Mouse (Mus musculus): ENCODE results near the gene Copb1. TPM values are rescaled to one million over a fixed set of nuclear protein-coding genes. Genes with fewer than 3 reads are reported as not detected.

Gene Copb1
- polyA plus RNA-seq (2015; fragmentation: Nextera tagmentation; extraction: Ambion mirVana): 86.2 and 94.2 TPM in 2 replicates

DNA sequence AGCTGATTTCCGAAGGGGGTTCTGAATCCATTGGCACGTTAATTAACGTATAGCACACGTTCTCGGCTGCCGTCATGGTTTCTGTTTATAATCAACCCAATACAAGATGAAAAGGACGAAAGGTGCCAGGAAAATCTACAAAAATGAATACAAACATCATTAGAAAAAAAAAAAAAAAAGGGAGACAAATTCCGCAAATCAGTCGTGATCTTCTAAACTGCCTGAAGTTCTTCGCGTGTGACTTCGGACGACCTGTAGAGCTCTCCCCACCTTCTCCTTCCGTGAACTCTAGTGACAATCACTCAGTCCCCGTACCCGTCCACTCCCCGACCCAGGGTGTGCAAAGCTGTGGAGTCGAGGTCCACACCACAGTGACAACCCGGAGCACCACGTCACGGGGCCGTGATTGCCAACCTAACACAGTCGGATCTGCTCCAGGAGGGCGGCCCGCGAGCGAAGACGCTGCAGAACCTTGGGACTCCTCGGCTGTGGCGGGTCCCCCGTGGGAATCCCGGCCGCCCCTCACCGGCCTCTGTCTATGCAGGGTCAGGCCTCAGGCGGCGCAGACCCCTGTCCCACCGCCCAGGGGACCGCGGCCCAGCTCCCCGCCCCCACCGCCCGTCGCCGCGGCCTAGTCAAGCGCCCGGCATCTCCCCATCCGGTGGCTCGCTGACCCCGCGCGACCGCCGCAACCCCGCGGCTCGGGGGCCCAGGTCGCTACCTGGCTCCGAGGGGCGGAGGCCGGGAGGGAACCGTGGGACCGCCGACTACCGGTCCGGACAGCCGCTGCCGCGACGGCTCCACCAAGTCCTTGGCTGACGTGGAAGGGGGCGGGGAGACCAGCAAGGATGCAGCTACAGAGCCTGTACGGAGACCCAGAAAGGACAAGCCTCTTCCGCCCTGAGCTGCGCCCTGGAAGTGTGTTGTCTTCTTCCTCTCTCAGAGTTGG lies at the start of gene Copb1:
Gene Copb1 (minus strand): TSS at position 827 of the 949 bp plus-strand sequence.
- ATAC-seq: peak; percentile 99
- H3K4me3 ChIP-seq (replicated peaks): peak within 1 kb of the TSS; percentile 95
- H3K36me3 ChIP-seq: peaks cover 22% of the 10 kb centered on the region
- H3K4me2 ChIP-seq (replicated peaks): peak within 1 kb of the TSS; percentile 74
- H3K27ac ChIP-seq: peak within 1 kb of the TSS; percentile 71
- H3K9me3 ChIP-seq: no peaks in the 10 kb centered on the region
- 3% methylated on average over 75 of the region's 75 CpGs for WGBS
- H3K27me3 ChIP-seq: no peaks in the 10 kb centered on the region
- peak within 1 kb of the TSS; percentile 94 for H3K9ac ChIP-seq (replicated peaks)
- H3K4me1 ChIP-seq (replicated peaks): peaks cover 13% of the 10 kb centered on the region

GRCm38 (mm10) chr7:114301293-114301782 lies 46.8 kb upstream of the Copb1 start:
- Histone ChIP-seq H3K9ac (replicated peaks) (no peak overlapping the region), H3K4me1 (replicated peaks) (no peaks in the 10 kb centered on the region), H3K27ac (no peak overlapping the region), H3K36me3 (no peaks in the 10 kb centered on the region), H3K4me3 (replicated peaks) (no peak overlapping the region), H3K9me3 (no peaks in the 10 kb centered on the region), H3K4me2 (replicated peaks) (no peak overlapping the region), H3K27me3 (no peaks in the 10 kb centered on the region)
- no peak for ATAC-seq
- WGBS: 81% methylated on average over 4 of the region's 4 CpGs

GRCm38 (mm10) chr7:114300782-114301181 lies 46.3 kb upstream of the Copb1 start:
- H3K4me3 ChIP-seq (replicated peaks): no peak overlapping the region
- H3K9ac ChIP-seq (replicated peaks): no peak overlapping the region
- no peak overlapping the region for H3K27ac ChIP-seq
- WGBS: 96% methylated on average over 2 of the region's 2 CpGs
- ATAC-seq: no peak
- H3K4me1 ChIP-seq (replicated peaks): no peaks in the 10 kb centered on the region
- no peaks in the 10 kb centered on the region for H3K9me3 ChIP-seq
- no peaks in the 10 kb centered on the region for H3K27me3 ChIP-seq
- no peak overlapping the region for H3K4me2 ChIP-seq (replicated peaks)
- H3K36me3 ChIP-seq: no peaks in the 10 kb centered on the region

DNA sequence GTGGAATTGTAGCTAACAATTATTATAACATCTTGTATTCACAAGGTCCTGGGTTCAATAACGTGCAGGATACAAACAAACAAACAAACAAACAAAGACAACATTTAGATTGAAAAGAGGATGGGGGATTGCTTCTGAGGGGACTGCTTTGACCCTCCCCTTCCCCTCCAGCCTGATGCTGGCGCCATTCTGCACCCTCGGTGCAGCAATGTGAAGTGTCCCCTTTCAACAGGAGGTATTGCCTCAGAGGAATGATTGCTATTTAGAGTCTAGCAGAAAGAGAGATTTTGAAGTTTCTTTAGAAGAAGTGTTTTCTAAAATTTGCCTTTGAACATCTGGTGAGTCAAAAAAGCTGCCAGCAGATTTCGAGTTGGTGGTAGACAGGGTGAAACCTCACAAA lies 44.7 kb upstream of the Copb1 start:
- 74% methylated on average over 4 of the region's 4 CpGs for WGBS
- no peak overlapping the region for H3K9ac ChIP-seq (replicated peaks)
- H3K4me3 ChIP-seq (replicated peaks): no peak overlapping the region
- no peak for ATAC-seq
- no peaks in the 10 kb centered on the region for H3K9me3 ChIP-seq
- no peak overlapping the region for H3K27ac ChIP-seq
- H3K36me3 ChIP-seq: no peaks in the 10 kb centered on the region
- H3K4me2 ChIP-seq (replicated peaks): no peak overlapping the region
- H3K27me3 ChIP-seq: no peaks in the 10 kb centered on the region
- no peaks in the 10 kb centered on the region for H3K4me1 ChIP-seq (replicated peaks)

- Histone ChIP-seq H3K9me3 (no peaks in the 10 kb centered on the region), H3K9ac (replicated peaks) (no peak overlapping the region), H3K27ac (no peak overlapping the region), H3K27me3 (peaks cover 5% of the 10 kb centered on the region; the same call in 1 of the 2 replicates), H3K4me1 (replicated peaks) (peaks cover 12% of the 10 kb centered on the region), H3K4me2 (replicated peaks) (no peak overlapping the region), H3K36me3 (no peaks in the 10 kb centered on the region), H3K4me3 (replicated peaks) (no peak overlapping the region)
- WGBS: 87% methylated on average over 5 of the region's 5 CpGs
- ATAC-seq: no peak
Measured at GRCm38 (mm10) chr7:114294698-114295097, 40.2 kb upstream of the Copb1 start.

GRCm38 (mm10) chr7:114293903-114294302 lies 39.4 kb upstream of the Copb1 start:
- no peak for ATAC-seq
- WGBS: 80% methylated on average over 5 of the region's 5 CpGs

GRCm38 (mm10) chr7:114292501-114292971 lies 38.0 kb upstream of the Copb1 start:
- Histone ChIP-seq H3K4me2 (replicated peaks) (peak overlapping the region; percentile 38), H3K27me3 (peaks cover 5% of the 10 kb centered on the region; the same call in 1 of the 2 replicates), H3K27ac (no peak overlapping the region), H3K9ac (replicated peaks) (0 out of 2 replicates have a peak overlapping the region, but pooled peaks have one; percentile 36), H3K9me3 (no peaks in the 10 kb centered on the region), H3K36me3 (no peaks in the 10 kb centered on the region), H3K4me3 (replicated peaks) (no peak overlapping the region; the same call in 1 of the 2 replicates), H3K4me1 (replicated peaks) (peaks cover 12% of the 10 kb centered on the region)
- no peak for ATAC-seq
- 6% methylated on average over 12 of the region's 12 CpGs for WGBS

More at GRCm38 (mm10) chr7:114293903-114294302, 39.4 kb upstream of the Copb1 start:
- peaks cover 12% of the 10 kb centered on the region for H3K4me1 ChIP-seq (replicated peaks)
- no peak overlapping the region for H3K4me3 ChIP-seq (replicated peaks)
- H3K4me2 ChIP-seq (replicated peaks): no peak overlapping the region
- no peaks in the 10 kb centered on the region for H3K9me3 ChIP-seq
- H3K9ac ChIP-seq (replicated peaks): no peak overlapping the region
- H3K27me3 ChIP-seq: peaks cover 5% of the 10 kb centered on the region; the same call in 1 of the 2 replicates
- no peak overlapping the region for H3K27ac ChIP-seq
- no peaks in the 10 kb centered on the region for H3K36me3 ChIP-seq

DNA sequence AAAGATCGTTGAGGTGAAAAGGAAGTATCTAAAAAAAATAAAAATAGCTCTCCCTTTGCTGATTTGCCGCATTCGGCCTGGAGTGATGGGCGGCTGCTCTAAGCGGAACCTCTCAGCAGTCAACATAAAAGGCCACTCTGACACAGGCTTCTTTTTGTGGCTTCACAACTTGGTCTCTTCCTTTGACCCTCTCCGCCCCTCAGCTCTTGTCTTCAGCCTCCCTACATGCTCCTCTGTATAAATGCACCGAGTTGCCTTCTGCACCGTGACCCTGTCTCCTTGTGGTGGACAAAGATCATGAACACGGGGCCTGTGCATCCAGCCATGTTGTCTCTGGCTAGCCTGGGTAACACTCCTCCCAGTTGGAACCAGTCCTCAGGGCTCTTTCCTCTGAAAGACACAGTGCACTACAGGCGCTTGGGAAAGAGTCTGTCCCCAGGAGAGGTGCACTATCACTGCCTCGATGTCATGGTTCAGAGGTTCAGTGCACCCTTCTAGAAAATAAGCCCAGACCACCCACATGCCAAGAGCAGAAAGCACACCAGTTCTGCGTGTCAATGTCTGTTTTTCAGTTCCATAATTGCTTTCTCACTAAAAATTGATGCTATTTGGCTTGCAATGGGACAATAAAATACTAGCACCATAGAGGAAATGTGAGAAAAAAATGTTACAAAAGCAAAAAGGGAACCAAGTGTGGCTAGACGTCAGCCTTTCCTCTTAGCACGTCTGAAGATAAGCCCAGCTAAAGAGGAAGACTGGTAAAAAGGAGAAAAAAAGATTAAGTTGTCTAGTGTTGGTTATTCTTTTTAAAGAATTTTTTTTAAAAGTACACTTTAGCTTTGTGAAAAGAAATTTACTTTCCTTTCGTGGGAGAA lies 37.2 kb upstream of the Copb1 start:
- H3K27ac ChIP-seq: no peak overlapping the region
- peaks cover 5% of the 10 kb centered on the region; the same call in 1 of the 2 replicates for H3K27me3 ChIP-seq
- no peak overlapping the region for H3K4me2 ChIP-seq (replicated peaks)
- no peak overlapping the region for H3K4me3 ChIP-seq (replicated peaks)
- peaks cover 12% of the 10 kb centered on the region for H3K4me1 ChIP-seq (replicated peaks)
- H3K9ac ChIP-seq (replicated peaks): no peak overlapping the region
- no peak for ATAC-seq
- no peaks in the 10 kb centered on the region for H3K36me3 ChIP-seq
- no peaks in the 10 kb centered on the region for H3K9me3 ChIP-seq
- 25% methylated on average over 15 of the region's 15 CpGs for WGBS

GRCm38 (mm10) chr7:114290078-114290506 lies 35.6 kb upstream of the Copb1 start:
- Histone ChIP-seq H3K27me3 (peaks cover 5% of the 10 kb centered on the region; the same call in 1 of the 2 replicates), H3K36me3 (no peaks in the 10 kb centered on the region), H3K4me2 (replicated peaks) (no peak overlapping the region), H3K4me1 (replicated peaks) (peaks cover 12% of the 10 kb centered on the region), H3K9ac (replicated peaks) (no peak overlapping the region), H3K4me3 (replicated peaks) (no peak overlapping the region), H3K27ac (no peak overlapping the region), H3K9me3 (no peaks in the 10 kb centered on the region)
- no peak for ATAC-seq
- 69% methylated on average over 5 of the region's 5 CpGs for WGBS

DNA sequence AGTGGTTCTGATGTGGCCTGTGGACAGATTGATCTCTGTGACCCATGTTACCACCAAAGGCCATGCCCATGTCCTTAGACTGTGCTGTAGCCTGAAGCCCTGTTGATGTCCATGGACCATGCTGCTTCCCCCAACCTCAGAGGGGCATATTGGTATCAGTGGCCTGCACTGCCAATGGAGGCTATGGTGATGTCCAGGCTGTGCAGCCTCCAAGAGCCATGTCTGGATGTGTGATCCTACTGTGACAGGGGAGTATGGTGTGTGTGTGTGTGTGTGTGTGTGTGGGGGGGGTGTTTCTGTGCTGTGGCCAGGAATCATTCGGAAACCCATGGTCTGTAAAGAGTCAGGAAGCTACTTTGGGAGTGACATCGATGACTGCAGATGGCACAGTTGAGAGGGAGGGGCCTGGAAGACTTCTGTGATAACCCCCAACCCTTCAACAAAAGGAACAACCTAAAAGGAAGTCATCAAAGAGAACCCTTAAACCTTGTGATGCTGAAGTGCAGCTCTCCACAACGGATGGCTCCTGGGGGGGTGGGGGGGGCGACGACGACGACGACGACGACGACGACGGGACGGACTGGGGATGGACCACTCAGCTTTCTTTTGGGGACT lies 29.9 kb upstream of the Copb1 start:
- Histone ChIP-seq H3K4me1 (replicated peaks) (no peaks in the 10 kb centered on the region), H3K4me2 (replicated peaks) (no peak overlapping the region), H3K27me3 (no peaks in the 10 kb centered on the region), H3K27ac (no peak overlapping the region), H3K4me3 (replicated peaks) (no peak overlapping the region), H3K9me3 (no peaks in the 10 kb centered on the region), H3K36me3 (no peaks in the 10 kb centered on the region), H3K9ac (replicated peaks) (no peak overlapping the region)
- ATAC-seq: no peak
- 94% methylated on average over 14 of the region's 14 CpGs for WGBS

DNA sequence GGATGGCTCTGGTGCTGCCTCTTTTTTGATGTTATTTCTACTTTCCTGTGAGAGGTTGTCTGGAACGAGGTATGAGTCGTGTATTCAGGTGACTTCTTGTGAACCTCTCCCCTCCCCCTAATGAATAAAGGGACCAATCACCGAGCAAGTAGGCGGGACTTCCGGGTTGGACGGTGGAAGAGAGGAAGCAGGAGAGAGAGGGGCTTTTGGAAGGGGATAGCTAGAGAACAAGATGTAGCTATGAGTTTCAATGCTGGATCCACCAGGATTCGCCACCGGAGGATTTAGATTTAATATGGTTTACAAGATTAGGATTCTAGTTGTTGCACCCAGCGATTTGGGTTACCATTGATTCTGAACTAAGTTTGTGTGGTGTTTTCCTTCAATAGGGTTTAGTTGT lies 28.5 kb upstream of the Copb1 start:
- no peaks in the 10 kb centered on the region for H3K9me3 ChIP-seq
- no peak overlapping the region for H3K4me2 ChIP-seq (replicated peaks)
- no peak overlapping the region for H3K4me3 ChIP-seq (replicated peaks)
- no peak overlapping the region for H3K9ac ChIP-seq (replicated peaks)
- H3K27ac ChIP-seq: no peak overlapping the region
- 76% methylated on average over 9 of the region's 9 CpGs for WGBS
- no peak for ATAC-seq
- no peaks in the 10 kb centered on the region for H3K36me3 ChIP-seq
- no peaks in the 10 kb centered on the region for H3K4me1 ChIP-seq (replicated peaks)
- no peaks in the 10 kb centered on the region for H3K27me3 ChIP-seq
